24 mouse cellular contexts compared by ENCODE assay signal in genomic region chr13:44865566-44865965, GRCm38 (mm10).
DNase-seq lines count a peak whose midpoint lies in the region; ATAC-seq and TF ChIP-seq lines count a peak whose summit lies in the region.
"Had no signal": no experiment of that assay in that cellular context is flagged by ENCODE, and none has a peak within 500 bp of the region (broad histone marks: within the 10 kb centered on the region; RNA-seq: fewer than 3 reads in every experiment).

No protein-coding gene starts in this region.

- intact Hi-C loops in left cerebral cortex, adult 2 months (cut with DNase I) = no loop called here
- intact Hi-C loops in left cerebral cortex, postnatal 25 days (cut with DNase I) = no loop called here

- H3K9ac ChIP-seq in forebrain, postnatal 0 days = no peak overlapping the region
- no peak overlapping the region for H3K9ac ChIP-seq in forebrain, embryonic 11.5 days (ENCODE audit: low read length)
- H3K9ac ChIP-seq in MEL (ENCODE audit: control insufficient read depth, low read depth, low read length, poor library complexity, severe bottlenecking) = no peak overlapping the region
- H3K9ac ChIP-seq: embryonic facial prominence, embryonic 12.5 days; forebrain, embryonic 12.5 days; heart, embryonic 12.5 days; hindbrain, embryonic 12.5 days; intestine, embryonic 15.5 days; limb, embryonic 15.5 days; liver, embryonic 14.5 days had no signal

- no peak overlapping the region for H3K27ac ChIP-seq in forebrain, postnatal 0 days (ENCODE audit: low read depth, low read length)
- no peak overlapping the region for H3K27ac ChIP-seq in forebrain, embryonic 11.5 days (ENCODE audit: low read depth, low read length)
- H3K27ac ChIP-seq in left cerebral cortex, adult 2 months = no peak overlapping the region
- no peak overlapping the region for H3K27ac ChIP-seq in MEL (ENCODE audit: control insufficient read depth, low read depth, low read length)
- no peak overlapping the region for H3K27ac ChIP-seq in heart, embryonic 10.5 days
- H3K27ac ChIP-seq: embryonic facial prominence, embryonic 12.5 days; forebrain, embryonic 12.5 days; hindbrain, embryonic 12.5 days; intestine, embryonic 15.5 days; limb, embryonic 15.5 days; liver, embryonic 14.5 days had no signal

- WGBS in forebrain, postnatal 0 days = 92% methylated on average over 2 of the region's 2 CpGs
- WGBS in forebrain, embryonic 11.5 days = 85% methylated on average over 2 of the region's 2 CpGs
- WGBS in heart, embryonic 10.5 days = 96% methylated on average over 2 of the region's 2 CpGs

- no peak overlapping the region for H3K4me2 ChIP-seq in forebrain, postnatal 0 days (ENCODE audit: low read depth)
- H3K4me2 ChIP-seq in forebrain, embryonic 11.5 days (ENCODE audit: low read depth, low read length, severe bottlenecking) = no peak overlapping the region
- H3K4me2 ChIP-seq: embryonic facial prominence, embryonic 12.5 days; forebrain, embryonic 12.5 days; heart, embryonic 12.5 days; hindbrain, embryonic 12.5 days; intestine, embryonic 15.5 days; limb, embryonic 15.5 days had no signal

- ATAC-seq in forebrain, postnatal 0 days = no peak
- no peak for ATAC-seq in forebrain, embryonic 11.5 days (replicated peaks; ENCODE audit: low FRiP score)
- no peak for ATAC-seq in monocyte, adult 5-6 weeks (replicated peaks; ENCODE audit: insufficient number of reproducible peaks, low FRiP score, low TSS enrichment, poor library complexity, severe bottlenecking)
- ATAC-seq: intestine, embryonic 15.5 days; midbrain, embryonic 16.5 days had no signal

- H3K79me2 ChIP-seq in MEL (ENCODE audit: control insufficient read depth, insufficient read depth, low read length, poor library complexity) = no peaks in the 10 kb centered on the region

- H3K9me3 ChIP-seq in forebrain, postnatal 0 days (ENCODE audit: low read length) = no peaks in the 10 kb centered on the region
- no peaks in the 10 kb centered on the region for H3K9me3 ChIP-seq in forebrain, embryonic 11.5 days (ENCODE audit: control insufficient read depth, low read length)
- no peaks in the 10 kb centered on the region for H3K9me3 ChIP-seq in MEL (replicated peaks; ENCODE audit: insufficient read depth, low read length)
- H3K9me3 ChIP-seq in heart, embryonic 10.5 days = no peaks in the 10 kb centered on the region
- H3K9me3 ChIP-seq: embryonic facial prominence, embryonic 12.5 days; heart, embryonic 12.5 days; hindbrain, embryonic 12.5 days; intestine, embryonic 15.5 days; limb, embryonic 15.5 days had no signal

- H3K4me3 ChIP-seq in forebrain, postnatal 0 days (ENCODE audit: low read depth, low read length) = no peak overlapping the region
- H3K4me3 ChIP-seq in forebrain, embryonic 11.5 days (ENCODE audit: low read depth, low read length) = no peak overlapping the region
- no peak overlapping the region for H3K4me3 ChIP-seq in left cerebral cortex, adult 2 months
- no peak overlapping the region for H3K4me3 ChIP-seq in MEL (ENCODE audit: control insufficient read depth in 1 of 2, insufficient read depth in 1 of 2, low read depth in 2 of 2, low read length in 2 of 2)
- H3K4me3 ChIP-seq in heart, embryonic 10.5 days = no peak overlapping the region
- H3K4me3 ChIP-seq: embryonic facial prominence, embryonic 12.5 days; forebrain, embryonic 12.5 days; heart, embryonic 12.5 days; hindbrain, embryonic 12.5 days; intestine, embryonic 15.5 days; limb, embryonic 15.5 days had no signal

- TF ChIP-seq CTCF in forebrain, postnatal 0 days (IDR thresholded peaks at IDR 0.05; ENCODE audit: low read depth) = peak; percentile 15; the same call in 1 of the 2 replicates
- TF ChIP-seq CTCF in left cerebral cortex, adult 2 months (IDR thresholded peaks at IDR 0.05) = peak; percentile 10
- TF ChIP-seq CTCF in MEL (IDR thresholded peaks at IDR 0.05 in 2 of 3, conservative IDR thresholded peaks at IDR 0.05 in 1 of 3; ENCODE audit: control insufficient read depth in 1 of 3, insufficient read depth in 1 of 3, low read depth in 2 of 3, low read length in 3 of 3, poor library complexity in 1 of 3, severe bottlenecking in 1 of 3) = peak in 1 of 3 experiments; percentile 52; a peak in 2 of 6 replicates

- peak; percentile 49 for TF ChIP-seq RAD21 in MEL (IDR thresholded peaks at IDR 0.05; ENCODE audit: low read depth, low read length)

- no peak for DNase-seq in forebrain, postnatal 0 days
- no peak for DNase-seq in forebrain, embryonic 11.5 days (ENCODE audit: low spot score)
- DNase-seq in left cerebral cortex, adult 2 months (ENCODE audit: extremely low spot score in 1 of 2, low spot score in 2 of 2) = no peak
- DNase-seq in left cerebral cortex, postnatal 25 days (ENCODE audit: low spot score in 2 of 2) = no peak
- peak; percentile 42 for DNase-seq in MEL (ENCODE audit: low read depth, low spot score)
- DNase-seq in splenic B cell, adult 2 months (ENCODE audit: low read depth, low spot score) = peak; percentile 48
- DNase-seq in heart, embryonic 10.5 days (ENCODE audit: low spot score) = no peak
- DNase-seq: adrenal gland, adult 8-10 months; cerebellum, adult 11-12 months; heart, postnatal 14 days; kidney, adult 8-10 months; kidney, postnatal 25 days; layer of hippocampus, adult 9-11 months; left cerebral cortex, postnatal 4 days; lung, postnatal 4 days had no signal

- no peaks in the 10 kb centered on the region for H3K36me3 ChIP-seq in forebrain, postnatal 0 days (ENCODE audit: insufficient read depth)
- no peaks in the 10 kb centered on the region for H3K36me3 ChIP-seq in forebrain, embryonic 11.5 days (ENCODE audit: control insufficient read depth, insufficient read depth, low read length)
- H3K36me3 ChIP-seq in MEL (ENCODE audit: control insufficient read depth in 1 of 2, insufficient read depth in 2 of 2, low read length in 2 of 2) = no peaks in the 10 kb centered on the region
- H3K36me3 ChIP-seq in splenic B cell, adult 2 months (ENCODE audit: control insufficient read depth, insufficient read depth, low read length, poor library complexity, severe bottlenecking) = no peaks in the 10 kb centered on the region
- H3K36me3 ChIP-seq in heart, embryonic 10.5 days = no peaks in the 10 kb centered on the region
- H3K36me3 ChIP-seq: embryonic facial prominence, embryonic 12.5 days; forebrain, embryonic 12.5 days; heart, embryonic 12.5 days; intestine, embryonic 15.5 days; limb, embryonic 15.5 days had no signal

- no peak for TF ChIP-seq EP300 in MEL (IDR thresholded peaks at IDR 0.05; ENCODE audit: low read depth in 1 of 2, low read length in 2 of 2)

- no peak for TF ChIP-seq POLR2A in MEL (IDR thresholded peaks at IDR 0.05; ENCODE audit: control insufficient read depth in 1 of 2, insufficient read depth in 1 of 2, low read depth in 1 of 2, low read length in 2 of 2, poor library complexity in 1 of 2)

- peaks cover 11% of the 10 kb centered on the region for H3K4me1 ChIP-seq in forebrain, postnatal 0 days (ENCODE audit: insufficient read depth)
- no peaks in the 10 kb centered on the region for H3K4me1 ChIP-seq in forebrain, embryonic 11.5 days (replicated peaks; ENCODE audit: control insufficient read depth, insufficient read depth, low read length)
- no peaks in the 10 kb centered on the region for H3K4me1 ChIP-seq in MEL (ENCODE audit: control insufficient read depth in 1 of 2, insufficient read depth in 2 of 2, low read length in 2 of 2)
- peaks cover 4% of the 10 kb centered on the region; the same call in 1 of the 2 replicates for H3K4me1 ChIP-seq in heart, embryonic 10.5 days
- H3K4me1 ChIP-seq: embryonic facial prominence, embryonic 12.5 days; intestine, embryonic 15.5 days had no signal

- no peaks in the 10 kb centered on the region for H3K27me3 ChIP-seq in forebrain, postnatal 0 days (ENCODE audit: insufficient read depth, low read length)
- 0 out of 2 replicates have a peak, but pooled peaks cover 3% of the 10 kb centered on the region for H3K27me3 ChIP-seq in forebrain, embryonic 11.5 days (ENCODE audit: control insufficient read depth, insufficient read depth, low read length)
- no peaks in the 10 kb centered on the region for H3K27me3 ChIP-seq in MEL (ENCODE audit: control insufficient read depth in 1 of 2, insufficient read depth in 2 of 2, low read length in 2 of 2)
- H3K27me3 ChIP-seq in splenic B cell, adult 2 months (ENCODE audit: control insufficient read depth, insufficient read depth, low read length, poor library complexity, severe bottlenecking) = no peaks in the 10 kb centered on the region
- no peaks in the 10 kb centered on the region for H3K27me3 ChIP-seq in heart, embryonic 10.5 days (ENCODE audit: insufficient read depth, poor library complexity, severe bottlenecking)
- H3K27me3 ChIP-seq: embryonic facial prominence, embryonic 12.5 days; forebrain, embryonic 12.5 days; heart, embryonic 12.5 days; hindbrain, embryonic 12.5 days; intestine, embryonic 15.5 days; limb, embryonic 15.5 days had no signal

TF ChIP-seq in MEL, 35 proteins besides CTCF, POLR2A, EP300 and RAD21:
- TF ChIP-seq MXI1 (IDR thresholded peaks at IDR 0.05; ENCODE audit: low read depth, low read length) (no peak), ZNF384 (IDR thresholded peaks at IDR 0.05; ENCODE audit: low read depth, low read length) (no peak), ZKSCAN1 (IDR thresholded peaks at IDR 0.05; ENCODE audit: low read depth, low read length) (no peak), NRF1 (IDR thresholded peaks at IDR 0.05; ENCODE audit: insufficient read depth, low read depth, low read length, poor library complexity, severe bottlenecking) (no peak), MYB (IDR thresholded peaks at IDR 0.05; ENCODE audit: low read depth, low read length) (no peak), SMC3 (IDR thresholded peaks at IDR 0.05; ENCODE audit: low read depth, low read length) (peak; percentile 48), MYC (IDR thresholded peaks at IDR 0.05; ENCODE audit: low read depth, low read length) (no peak), MAZ (IDR thresholded peaks at IDR 0.05; ENCODE audit: low read depth, low read length) (no peak), JUND (IDR thresholded peaks at IDR 0.05; ENCODE audit: low read depth, low read length) (no peak), E2F4 (IDR thresholded peaks at IDR 0.05; ENCODE audit: borderline replicate concordance, low read depth, low read length) (no peak), TBP (IDR thresholded peaks at IDR 0.05; ENCODE audit: low read depth, low read length) (no peak), RCOR1 (IDR thresholded peaks at IDR 0.05; ENCODE audit: low read depth, low read length) (no peak), ZC3H11A (IDR thresholded peaks at IDR 0.05; ENCODE audit: low read depth, low read length) (peak; percentile 29; the same call in 1 of the 2 replicates), CHD2 (IDR thresholded peaks at IDR 0.05; ENCODE audit: low read length) (no peak)

Comparison
In these comparisons a context has a peak if more than half of its experiments do, and no peak if none do; other contexts are left out.
1. DNase-seq: peak in MEL (single experiment) and splenic B cell, adult 2 months (single experiment); none in forebrain, postnatal 0 days (single experiment), forebrain, embryonic 11.5 days (single experiment), left cerebral cortex, adult 2 months (0 of 2), left cerebral cortex, postnatal 25 days (0 of 2) and heart, embryonic 10.5 days (single experiment).